Mouse (Mus musculus): Measurements from ENCODE around the gene AL731706.1. TPM values are rescaled to one million over a fixed set of nuclear protein-coding genes. Genes with fewer than 3 reads are reported as not detected.

AL731706.1 gene
- 39.1 and 39.5 TPM in 2 replicates for polyA plus RNA-seq (2015; fragmentation: Nextera tagmentation; extraction: Ambion mirVana)

DNA sequence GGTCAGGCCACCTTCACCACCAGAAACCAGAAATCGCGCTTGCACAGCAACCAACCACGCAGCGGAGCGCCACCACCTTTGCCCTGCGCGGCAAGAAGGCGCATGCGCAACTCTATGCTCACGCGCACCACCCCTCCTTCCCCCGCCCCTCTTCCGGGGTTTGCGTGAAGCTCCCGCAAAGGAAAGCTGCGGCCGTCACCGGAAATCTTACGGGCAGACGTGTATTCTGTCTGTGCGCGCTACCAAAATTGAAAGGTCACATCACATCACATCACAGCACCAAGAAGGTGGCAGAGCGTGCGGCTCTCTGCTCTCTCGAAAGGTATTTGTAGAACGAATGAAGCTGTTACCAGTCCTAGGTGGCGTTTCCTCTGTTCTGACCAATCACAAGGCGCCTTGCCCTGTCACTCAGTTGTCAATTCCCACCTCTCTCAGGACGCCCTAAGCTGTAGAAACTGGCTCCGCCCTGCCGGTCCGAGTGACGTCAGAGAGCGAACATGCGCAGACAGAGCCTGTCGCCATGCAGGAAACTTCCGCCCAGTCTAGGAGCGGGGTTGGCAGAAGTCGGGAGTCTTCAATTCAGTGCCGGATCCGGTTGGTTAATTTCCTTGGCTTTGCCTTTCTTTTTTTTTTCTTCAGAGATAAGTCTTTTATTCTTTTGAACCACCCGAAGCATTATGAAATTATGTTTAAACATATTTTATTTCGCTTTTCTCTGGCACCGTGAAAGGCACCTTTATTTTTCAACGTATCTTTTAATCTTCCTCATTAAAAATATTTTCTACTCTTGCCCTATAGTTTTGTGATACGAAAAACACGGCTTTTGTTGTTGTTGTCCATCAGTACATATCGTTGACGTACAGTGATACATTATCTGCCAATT, at the start of gene AL731706.1, which contains the start of the genes Slx4ip and Mkks:
Gene AL731706.1 (minus strand): TSS at position 322 of the 883 bp plus-strand sequence.
Gene Slx4ip (plus strand): TSS at position 151 of the 883 bp plus-strand sequence.
Gene Mkks (minus strand): TSS at position 322 of the 883 bp plus-strand sequence.
- ATAC-seq (replicated peaks; ENCODE audit: extremely low read depth, insufficient read depth, low FRiP score), result peak; percentile 97
- Histone ChIP-seq H3K27ac (ENCODE audit: low read length) (peak within 1 kb of the TSS; percentile 97), H3K9me3 (replicated peaks; ENCODE audit: control insufficient read depth, low read length) (no peaks in the 10 kb centered on the region), H3K4me1 (ENCODE audit: control insufficient read depth, insufficient read depth, low read length) (peaks cover 13% of the 10 kb centered on the region; the same call in 1 of the 2 replicates), H3K4me2 (ENCODE audit: low read depth, low read length) (peak within 1 kb of the TSS; percentile 64), H3K36me3 (ENCODE audit: control insufficient read depth, insufficient read depth) (no peaks in the 10 kb centered on the region; the same call in 1 of the 2 replicates), H3K9ac (ENCODE audit: low read length) (peak within 1 kb of the TSS; percentile 91), H3K4me3 (ENCODE audit: low read length) (peak within 1 kb of the TSS; percentile 83), H3K27me3 (ENCODE audit: control insufficient read depth, insufficient read depth, low read length) (no peaks in the 10 kb centered on the region)
- WGBS, result under 1% methylated on average over 49 of the region's 49 CpGs

GRCm38 (mm10) chr2:136938249-136938648, 47.1 kb upstream of the AL731706.1 start:
- Histone ChIP-seq H3K4me2 (ENCODE audit: low read depth, low read length) (no peak overlapping the region), H3K27ac (ENCODE audit: low read length) (no peak overlapping the region), H3K9ac (ENCODE audit: low read length) (no peak overlapping the region), H3K4me3 (ENCODE audit: low read length) (no peak overlapping the region), H3K4me1 (ENCODE audit: control insufficient read depth, insufficient read depth, low read length) (no peaks in the 10 kb centered on the region), H3K27me3 (ENCODE audit: control insufficient read depth, insufficient read depth, low read length) (no peaks in the 10 kb centered on the region), H3K9me3 (replicated peaks; ENCODE audit: control insufficient read depth, low read length) (no peaks in the 10 kb centered on the region), H3K36me3 (ENCODE audit: control insufficient read depth, insufficient read depth) (no peaks in the 10 kb centered on the region)
- 85% methylated on average over 1 of the region's 1 CpGs for WGBS
- no peak for ATAC-seq (replicated peaks; ENCODE audit: extremely low read depth, insufficient read depth, low FRiP score)

- H3K4me3 ChIP-seq (ENCODE audit: low read length), result no peak overlapping the region
- no peaks in the 10 kb centered on the region for H3K27me3 ChIP-seq (ENCODE audit: control insufficient read depth, insufficient read depth, low read length)
- H3K36me3 ChIP-seq (ENCODE audit: control insufficient read depth, insufficient read depth), result no peaks in the 10 kb centered on the region
- H3K4me1 ChIP-seq (ENCODE audit: control insufficient read depth, insufficient read depth, low read length), result no peaks in the 10 kb centered on the region
- WGBS, result 84% methylated on average over 4 of the region's 4 CpGs
- H3K9me3 ChIP-seq (replicated peaks; ENCODE audit: control insufficient read depth, low read length), result no peaks in the 10 kb centered on the region
- no peak overlapping the region for H3K9ac ChIP-seq (ENCODE audit: low read length)
- no peak for ATAC-seq (replicated peaks; ENCODE audit: extremely low read depth, insufficient read depth, low FRiP score)
- no peak overlapping the region for H3K27ac ChIP-seq (ENCODE audit: low read length)
- H3K4me2 ChIP-seq (ENCODE audit: low read depth, low read length), result no peak overlapping the region
Observed at GRCm38 (mm10) chr2:136936391-136937288, 45.5 kb upstream of the AL731706.1 start.

- ATAC-seq (replicated peaks; ENCODE audit: extremely low read depth, insufficient read depth, low FRiP score), result peak; percentile 23; the same call in 1 of the 2 replicates
- Histone ChIP-seq H3K9me3 (replicated peaks; ENCODE audit: control insufficient read depth, low read length) (no peaks in the 10 kb centered on the region), H3K27ac (ENCODE audit: low read length) (no peak overlapping the region), H3K4me2 (ENCODE audit: low read depth, low read length) (no peak overlapping the region), H3K36me3 (ENCODE audit: control insufficient read depth, insufficient read depth) (no peaks in the 10 kb centered on the region), H3K4me3 (ENCODE audit: low read length) (no peak overlapping the region), H3K27me3 (ENCODE audit: control insufficient read depth, insufficient read depth, low read length) (no peaks in the 10 kb centered on the region), H3K9ac (ENCODE audit: low read length) (no peak overlapping the region), H3K4me1 (ENCODE audit: control insufficient read depth, insufficient read depth, low read length) (peaks cover 10% of the 10 kb centered on the region)
- WGBS, result 42% methylated on average over 4 of the region's 4 CpGs
Observed at GRCm38 (mm10) chr2:136921003-136921408, 29.8 kb upstream of the AL731706.1 start.

DNA sequence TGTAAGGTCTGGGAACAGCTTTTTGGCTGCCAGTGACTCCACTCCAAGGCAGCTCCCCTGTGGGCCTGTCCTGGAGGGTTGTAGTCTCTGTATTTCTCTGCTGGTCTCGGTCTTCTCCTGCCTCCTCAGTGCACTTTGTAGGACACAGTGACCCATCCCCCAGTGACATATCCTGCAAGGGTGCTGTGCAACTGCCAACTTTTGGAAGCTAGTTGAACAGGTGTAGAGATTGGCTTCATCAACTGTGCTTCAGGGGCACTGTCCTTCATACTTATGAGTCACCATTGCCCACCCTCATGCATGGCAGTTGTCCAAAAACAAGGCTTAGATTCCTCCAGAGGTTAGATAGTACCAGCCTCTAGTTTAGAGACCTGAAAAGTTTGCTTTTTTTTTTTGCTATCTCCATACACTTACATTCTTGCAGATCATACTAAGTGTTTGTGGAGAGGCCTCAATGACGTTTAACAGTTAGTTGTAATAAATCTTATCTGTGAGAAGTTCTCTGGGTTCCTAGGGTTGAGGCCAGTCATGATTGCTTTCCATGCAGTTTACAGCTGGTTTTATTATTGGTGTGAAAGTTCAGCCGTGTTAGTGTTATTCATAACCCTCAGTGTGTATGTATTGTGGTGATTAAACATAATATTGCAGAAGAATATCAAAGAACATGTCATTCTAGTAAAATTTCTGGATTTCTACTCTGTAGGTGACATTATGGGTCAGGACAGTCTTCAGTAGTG, 29.2 kb upstream of the AL731706.1 start:
- Histone ChIP-seq H3K4me1 (ENCODE audit: control insufficient read depth, insufficient read depth, low read length) (peaks cover 10% of the 10 kb centered on the region), H3K4me3 (ENCODE audit: low read length) (no peak overlapping the region), H3K9me3 (replicated peaks; ENCODE audit: control insufficient read depth, low read length) (no peaks in the 10 kb centered on the region), H3K36me3 (ENCODE audit: control insufficient read depth, insufficient read depth) (no peaks in the 10 kb centered on the region), H3K27me3 (ENCODE audit: control insufficient read depth, insufficient read depth, low read length) (no peaks in the 10 kb centered on the region), H3K27ac (ENCODE audit: low read length) (no peak overlapping the region), H3K9ac (ENCODE audit: low read length) (no peak overlapping the region), H3K4me2 (ENCODE audit: low read depth, low read length) (no peak overlapping the region)
- 51% methylated on average over 3 of the region's 3 CpGs for WGBS
- no peak for ATAC-seq (replicated peaks; ENCODE audit: extremely low read depth, insufficient read depth, low FRiP score)

GRCm38 (mm10) chr2:136919433-136919832, 28.2 kb upstream of the AL731706.1 start:
- H3K9ac ChIP-seq (ENCODE audit: low read length), result no peak overlapping the region
- H3K27ac ChIP-seq (ENCODE audit: low read length), result no peak overlapping the region
- no peaks in the 10 kb centered on the region for H3K9me3 ChIP-seq (replicated peaks; ENCODE audit: control insufficient read depth, low read length)
- H3K4me1 ChIP-seq (ENCODE audit: control insufficient read depth, insufficient read depth, low read length), result peaks cover 10% of the 10 kb centered on the region
- H3K27me3 ChIP-seq (ENCODE audit: control insufficient read depth, insufficient read depth, low read length), result no peaks in the 10 kb centered on the region
- H3K4me2 ChIP-seq (ENCODE audit: low read depth, low read length), result no peak overlapping the region
- ATAC-seq (replicated peaks; ENCODE audit: extremely low read depth, insufficient read depth, low FRiP score), result no peak
- no peak overlapping the region for H3K4me3 ChIP-seq (ENCODE audit: low read length)
- H3K36me3 ChIP-seq (ENCODE audit: control insufficient read depth, insufficient read depth), result no peaks in the 10 kb centered on the region
- WGBS, result 92% methylated on average over 1 of the region's 1 CpGs

DNA sequence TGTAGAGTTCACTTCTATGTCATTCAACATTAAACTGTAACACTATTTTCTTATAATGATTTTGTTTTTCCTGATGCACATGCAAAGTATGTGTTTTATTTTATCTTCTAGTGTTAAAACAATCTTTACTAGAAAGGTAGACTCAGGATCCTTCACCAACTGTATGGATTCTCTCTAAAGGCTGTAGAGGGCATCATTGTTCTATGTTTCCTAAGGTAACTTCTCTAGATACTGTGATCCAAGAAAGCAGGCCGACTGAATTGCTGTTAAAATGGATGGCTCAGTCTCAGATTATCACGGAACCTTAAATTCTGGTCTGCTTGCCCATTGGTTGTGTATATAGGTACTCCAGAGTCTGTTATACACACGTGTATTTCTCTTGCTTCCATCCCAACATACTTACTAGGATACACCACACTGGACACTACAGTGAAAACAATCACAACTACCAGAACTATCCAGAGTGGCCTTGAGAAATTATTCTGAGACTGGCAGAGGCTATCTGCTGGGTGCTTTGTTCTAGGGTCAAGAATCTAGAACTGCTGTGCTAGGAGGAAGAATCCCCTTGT, 23.2 kb upstream of the AL731706.1 start:
- Histone ChIP-seq H3K27ac (ENCODE audit: low read length) (no peak overlapping the region), H3K9me3 (replicated peaks; ENCODE audit: control insufficient read depth, low read length) (no peaks in the 10 kb centered on the region), H3K4me1 (ENCODE audit: control insufficient read depth, insufficient read depth, low read length) (peaks cover 10% of the 10 kb centered on the region), H3K4me3 (ENCODE audit: low read length) (no peak overlapping the region), H3K27me3 (ENCODE audit: control insufficient read depth, insufficient read depth, low read length) (no peaks in the 10 kb centered on the region), H3K36me3 (ENCODE audit: control insufficient read depth, insufficient read depth) (no peaks in the 10 kb centered on the region), H3K9ac (ENCODE audit: low read length) (no peak overlapping the region), H3K4me2 (ENCODE audit: low read depth, low read length) (no peak overlapping the region)
- 34% methylated on average over 3 of the region's 3 CpGs for WGBS
- ATAC-seq (replicated peaks; ENCODE audit: extremely low read depth, insufficient read depth, low FRiP score), result 0 out of 2 replicates have a peak, but pooled peaks have one; percentile 42

DNA sequence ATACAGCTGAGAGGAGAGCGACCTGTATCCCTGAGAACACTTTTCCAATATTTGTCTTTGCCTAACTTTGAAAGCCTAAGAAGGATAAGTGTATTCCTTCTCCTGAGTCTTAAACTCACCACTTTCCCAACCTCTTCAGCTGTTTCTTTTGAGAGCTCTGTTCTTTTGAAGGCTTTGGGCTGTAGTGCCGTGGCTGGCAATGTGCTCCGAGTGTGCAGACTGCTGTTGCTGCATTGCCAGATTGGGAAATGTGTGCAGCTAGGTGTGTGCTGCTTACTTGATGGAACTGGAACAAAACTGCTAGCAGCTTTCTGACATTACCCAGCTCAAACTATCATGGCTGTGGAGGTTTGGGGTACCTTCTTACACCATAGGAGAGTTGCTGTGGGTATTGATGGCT, 21.8 kb upstream of the AL731706.1 start:
- Histone ChIP-seq H3K4me1 (ENCODE audit: control insufficient read depth, insufficient read depth, low read length) (peaks cover 10% of the 10 kb centered on the region), H3K9me3 (replicated peaks; ENCODE audit: control insufficient read depth, low read length) (no peaks in the 10 kb centered on the region), H3K36me3 (ENCODE audit: control insufficient read depth, insufficient read depth) (no peaks in the 10 kb centered on the region), H3K9ac (ENCODE audit: low read length) (no peak overlapping the region), H3K27me3 (ENCODE audit: control insufficient read depth, insufficient read depth, low read length) (no peaks in the 10 kb centered on the region), H3K4me3 (ENCODE audit: low read length) (no peak overlapping the region), H3K4me2 (ENCODE audit: low read depth, low read length) (no peak overlapping the region), H3K27ac (ENCODE audit: low read length) (no peak overlapping the region)
- WGBS, result 80% methylated on average over 3 of the region's 3 CpGs
- no peak for ATAC-seq (replicated peaks; ENCODE audit: extremely low read depth, insufficient read depth, low FRiP score)
